In genomic region chr1:58714361-58714760, GRCm38 (mm10) we compare ENCODE assay signal across 8 mouse cellular contexts. TPM values are rescaled to one million over a fixed set of nuclear protein-coding genes. Genes with fewer than 3 reads are reported as not detected.
DNase-seq lines count a peak whose midpoint lies in the region; ATAC-seq and TF ChIP-seq lines count a peak whose summit lies in the region.

No protein-coding gene starts in this region.

- peaks cover 21% of the 10 kb centered on the region; the same call in 1 of the 2 replicates for H3K79me2 ChIP-seq in liver, adult 2 months (ENCODE audit: control insufficient read depth, insufficient read depth, low read length)

- WGBS in liver, adult 2 months: 0% methylated on average over 1 of the region's 1 CpGs
- 28% methylated on average over 1 of the region's 1 CpGs for WGBS in embryonic facial prominence, embryonic 13.5 days
- WGBS in intestine, embryonic 16.5 days: 47% methylated on average over 1 of the region's 1 CpGs
- WGBS in neural tube, embryonic 14.5 days: 64% methylated on average over 1 of the region's 1 CpGs

- peak overlapping the region; percentile 100 for H3K9ac ChIP-seq in liver, adult 2 months (ENCODE audit: low read depth, low read length)
- peak overlapping the region; percentile 91 for H3K9ac ChIP-seq in embryonic facial prominence, embryonic 13.5 days
- peak overlapping the region; percentile 90 for H3K9ac ChIP-seq in intestine, embryonic 16.5 days (ENCODE audit: low read depth, low read length)
- H3K9ac ChIP-seq in neural tube, embryonic 14.5 days (replicated peaks; ENCODE audit: low read depth, low read length): 0 out of 2 replicates have a peak overlapping the region, but pooled peaks have one; percentile 4

- H3K4me1 ChIP-seq in liver, adult 2 months (ENCODE audit: control insufficient read depth, insufficient read depth, low read length): peaks cover 19% of the 10 kb centered on the region
- peaks cover 29% of the 10 kb centered on the region for H3K4me1 ChIP-seq in embryonic facial prominence, embryonic 13.5 days
- peaks cover 9% of the 10 kb centered on the region for H3K4me1 ChIP-seq in intestine, embryonic 16.5 days (ENCODE audit: control insufficient read depth, insufficient read depth, low read length)
- H3K4me1 ChIP-seq in neural tube, embryonic 14.5 days (ENCODE audit: control insufficient read depth, insufficient read depth, low read length): no peaks in the 10 kb centered on the region

- DNase-seq in liver, adult 2 months (ENCODE audit: extremely low read depth, low read depth, low spot score): no peak
- no peak for DNase-seq in liver
- no peak for DNase-seq in adrenal gland, postnatal 36 days
- no peak for DNase-seq in layer of hippocampus, adult 9-11 months
- no peak for DNase-seq in embryo, embryonic 11 days

- peak overlapping the region; percentile 99 for H3K4me3 ChIP-seq in liver, adult 2 months (ENCODE audit: insufficient read depth, low read depth, low read length)
- H3K4me3 ChIP-seq in embryonic facial prominence, embryonic 13.5 days: peak overlapping the region; percentile 67
- H3K4me3 ChIP-seq in intestine, embryonic 16.5 days (ENCODE audit: low read length): peak overlapping the region; percentile 76
- H3K4me3 ChIP-seq in neural tube, embryonic 14.5 days (ENCODE audit: low read depth, low read length): peak overlapping the region; percentile 47; the same call in 1 of the 2 replicates

- ATAC-seq in embryonic facial prominence, embryonic 13.5 days (ENCODE audit: insufficient number of reproducible peaks, insufficient read depth, low FRiP score, low TSS enrichment, low read depth): no peak
- ATAC-seq in intestine, embryonic 16.5 days: no peak
- no peak for ATAC-seq in neural tube, embryonic 14.5 days (ENCODE audit: low read depth)

- H3K9me3 ChIP-seq in embryonic facial prominence, embryonic 13.5 days: no peaks in the 10 kb centered on the region
- H3K9me3 ChIP-seq in intestine, embryonic 16.5 days (ENCODE audit: control insufficient read depth, low read length): no peaks in the 10 kb centered on the region
- H3K9me3 ChIP-seq in neural tube, embryonic 14.5 days (ENCODE audit: control insufficient read depth, low read length): no peaks in the 10 kb centered on the region

- H3K4me2 ChIP-seq in embryonic facial prominence, embryonic 13.5 days: peak overlapping the region; percentile 69
- H3K4me2 ChIP-seq in intestine, embryonic 16.5 days (ENCODE audit: low read depth, low read length): peak overlapping the region; percentile 59
- H3K4me2 ChIP-seq in neural tube, embryonic 14.5 days (ENCODE audit: low read depth, low read length): peak overlapping the region; percentile 66

- TF ChIP-seq POLR2A in liver, adult 2 months (IDR thresholded peaks at IDR 0.05; ENCODE audit: extremely low read depth, insufficient read depth, low read length): no peak

- no peaks in the 10 kb centered on the region for H3K27me3 ChIP-seq in liver, adult 2 months (ENCODE audit: control insufficient read depth, insufficient read depth, low read length)
- no peaks in the 10 kb centered on the region for H3K27me3 ChIP-seq in embryonic facial prominence, embryonic 13.5 days
- no peaks in the 10 kb centered on the region for H3K27me3 ChIP-seq in intestine, embryonic 16.5 days (replicated peaks; ENCODE audit: control insufficient read depth, insufficient read depth, low read length)
- H3K27me3 ChIP-seq in neural tube, embryonic 14.5 days (ENCODE audit: control insufficient read depth, insufficient read depth, low read length): no peaks in the 10 kb centered on the region

- peaks cover 38% of the 10 kb centered on the region for H3K36me3 ChIP-seq in liver, adult 2 months (ENCODE audit: control insufficient read depth, insufficient read depth, low read length)
- peaks cover 33% of the 10 kb centered on the region for H3K36me3 ChIP-seq in embryonic facial prominence, embryonic 13.5 days
- H3K36me3 ChIP-seq in intestine, embryonic 16.5 days (ENCODE audit: control insufficient read depth, insufficient read depth, low read length): peaks cover 6% of the 10 kb centered on the region; the same call in 1 of the 2 replicates
- H3K36me3 ChIP-seq in neural tube, embryonic 14.5 days (ENCODE audit: control insufficient read depth, insufficient read depth, low read length): no peaks in the 10 kb centered on the region

- TF ChIP-seq CTCF in liver, adult 2 months (IDR thresholded peaks at IDR 0.05; ENCODE audit: low read depth, low read length): no peak

- peak overlapping the region; percentile 100 for H3K27ac ChIP-seq in liver, adult 2 months (replicated peaks; ENCODE audit: insufficient read depth, low read depth, low read length)
- peak overlapping the region; percentile 97 for H3K27ac ChIP-seq in embryonic facial prominence, embryonic 13.5 days
- peak overlapping the region; percentile 98 for H3K27ac ChIP-seq in intestine, embryonic 16.5 days (ENCODE audit: low read length)
- H3K27ac ChIP-seq in neural tube, embryonic 14.5 days (ENCODE audit: low read depth, low read length): no peak overlapping the region

RNA-seq across cellular contexts. Expression of gene Cflar, which starts 3.1 kb away (rescaled TPM):
- total RNA-seq in liver, adult 2 months (2014; rRNA removed): 95.0 and 98.7 TPM in 2 replicates
- 43.5 and 45.7 TPM in 2 replicates for polyA plus RNA-seq in liver, adult 2 months (2012; rRNA removed)
- 39.0 and 44.4 TPM in 2 replicates for polyA plus RNA-seq in embryonic facial prominence, embryonic 13.5 days (2015; fragmentation: Nextera tagmentation; extraction: Ambion mirVana)
- polyA plus RNA-seq in intestine, embryonic 16.5 days (2015; fragmentation: Nextera tagmentation; extraction: Ambion mirVana): 25.6 and 28.2 TPM in 2 replicates
- 16.3 and 17.7 TPM in 2 replicates for polyA plus RNA-seq in neural tube, embryonic 14.5 days (2014; fragmentation: Nextera tagmentation; extraction: Ambion mirVana)
- total RNA-seq in adrenal gland, postnatal 36 days (2021): 100 to 1,000 TPM; 110 to 114 TPM

RNA-seq across cellular contexts. Expression of gene Als2cr12, which starts 18.6 kb away (rescaled TPM):
- total RNA-seq in liver, adult 2 months (2014; rRNA removed): 0.13 and 0.74 TPM in 2 replicates
- polyA plus RNA-seq in liver, adult 2 months (2012; rRNA removed): 0.07 TPM in 1 of 2 replicates, not detected in the other
- not detected in 2 replicates for polyA plus RNA-seq in embryonic facial prominence, embryonic 13.5 days (2015; fragmentation: Nextera tagmentation; extraction: Ambion mirVana)
- 1.8 and 2.4 TPM in 2 replicates for polyA plus RNA-seq in intestine, embryonic 16.5 days (2015; fragmentation: Nextera tagmentation; extraction: Ambion mirVana)
- 0.11 TPM in 1 of 2 replicates, not detected in the other for polyA plus RNA-seq in neural tube, embryonic 14.5 days (2014; fragmentation: Nextera tagmentation; extraction: Ambion mirVana)
- 1 to 10 TPM in 1 of 2 experiments, under 1 TPM in 1; 0.86 to 3.0 TPM for total RNA-seq in adrenal gland, postnatal 36 days (2021)

Comparison
In these comparisons a context has a peak if more than half of its experiments do, and no peak if none do; other contexts are left out.
1. H3K4me3 ChIP-seq: peak in every context shown above with its lines; median percentile 99 in liver, adult 2 months; 76 in intestine, embryonic 16.5 days; 67 in embryonic facial prominence, embryonic 13.5 days; 47 in neural tube, embryonic 14.5 days.
2. H3K9ac ChIP-seq: peak in every context shown above with its lines; median percentile 100 in liver, adult 2 months; 91 in embryonic facial prominence, embryonic 13.5 days; 90 in intestine, embryonic 16.5 days; 4 in neural tube, embryonic 14.5 days.